Mouse (Mus musculus) MEL-GATA-1-ER (cell line): ENCODE measurements at regions not wholly inside any gene's neighbourhood (a gene's known extent, or its start where the extent isn't known, plus 50 kb on each side); places are given as distances from the start of the nearest gene placed in this dataset.

Source experiments
- DNase-seq: peaks from one replicate; pipeline ENCODE4 v3.0.0-alpha.2; 2012; ENCODE audit warnings: low read depth; ENCODE audit errors: extremely low read depth

GRCm38 (mm10) chr9:13978842-13979241 is 151.3 kb downstream of the Fam76b start:
- DNase-seq, result no peak

GRCm38 (mm10) chr9:13987486-13987885 is 160.0 kb downstream of the Fam76b start:
- no peak for DNase-seq

GRCm38 (mm10) chr9:13988901-13989300 is 161.4 kb downstream of the Fam76b start:
- no peak for DNase-seq

GRCm38 (mm10) chr9:13990960-13991359 is 163.4 kb downstream of the Fam76b start:
- no peak for DNase-seq

- no peak for DNase-seq
Measured at GRCm38 (mm10) chr9:13992728-13993127, 165.2 kb downstream of the Fam76b start.

- no peak for DNase-seq
Measured at GRCm38 (mm10) chr9:13999358-13999757, 171.8 kb downstream of the Fam76b start.

GRCm38 (mm10) chr9:14001517-14001916 is 174.0 kb downstream of the Fam76b start:
- DNase-seq, result no peak

GRCm38 (mm10) chr9:14002236-14002635 is 174.7 kb downstream of the Fam76b start:
- no peak for DNase-seq

- no peak for DNase-seq
Measured at GRCm38 (mm10) chr9:14003163-14003562, 175.6 kb downstream of the Fam76b start.

GRCm38 (mm10) chr9:14006233-14006984 is 178.9 kb downstream of the Fam76b start:
- peak; percentile 1 for DNase-seq

GRCm38 (mm10) chr9:14009451-14009850 is 181.9 kb downstream of the Fam76b start:
- no peak for DNase-seq

GRCm38 (mm10) chr9:14010261-14010949 is 182.9 kb downstream of the Fam76b start:
- DNase-seq, result no peak

GRCm38 (mm10) chr9:14024216-14024615 is 196.7 kb downstream of the Fam76b start:
- DNase-seq, result no peak

- no peak for DNase-seq
Measured at GRCm38 (mm10) chr9:14024701-14025100, 197.2 kb downstream of the Fam76b start.

- DNase-seq, result no peak
Measured at GRCm38 (mm10) chr9:14028056-14028455, 200.5 kb downstream of the Fam76b start.

- no peak for DNase-seq
Measured at GRCm38 (mm10) chr9:14031358-14032047, 204.0 kb downstream of the Fam76b start.

- no peak for DNase-seq
Measured at GRCm38 (mm10) chr9:14032048-14032362, 204.5 kb downstream of the Fam76b start.

- no peak for DNase-seq
Measured at GRCm38 (mm10) chr9:14035526-14035925, 208.0 kb downstream of the Fam76b start.

GRCm38 (mm10) chr9:14041900-14042435 is 214.5 kb downstream of the Fam76b start:
- no peak for DNase-seq

GRCm38 (mm10) chr9:14048224-14048623 is 220.7 kb downstream of the Fam76b start:
- no peak for DNase-seq

GRCm38 (mm10) chr9:14053704-14054103 is 221.2 kb upstream of the Sesn3 start:
- no peak for DNase-seq
